Mouse (Mus musculus) frontal cortex, postnatal 36 days (tissue): ENCODE measurements around the gene Nup43.
"Not testable (repeated sequence)": the region's sequence is repeated elsewhere in the genome, so short reads cannot be mapped to it uniquely, and the experiment has no call there.

Experiments
- DNase-seq, 2 experiments: peaks; one replicate each; pipeline ENCODE4 v3.0.0; 2022; ENCODE audit warnings: low spot score in 2 of 2

Gene Nup43

GRCm38 (mm10) chr10:7667342-7667802, at the start of gene Nup43:
TSS of gene Nup43 (plus strand) at chr10:7667503.
- peak; percentile 91 to 92 for DNase-seq

- not testable (repeated sequence) for DNase-seq
These were observed 49.7 kb upstream of the Nup43 start for GRCm38 (mm10) chr10:7617556-7617955.

- DNase-seq: no peak
These were observed 47.5 kb upstream of the Nup43 start for GRCm38 (mm10) chr10:7619821-7620241.

GRCm38 (mm10) chr10:7620723-7621122, 46.6 kb upstream of the Nup43 start:
- no peak for DNase-seq

GRCm38 (mm10) chr10:7622378-7622777, 44.9 kb upstream of the Nup43 start:
- no peak for DNase-seq

GRCm38 (mm10) chr10:7623861-7624518, 43.3 kb upstream of the Nup43 start:
- no peak for DNase-seq

- DNase-seq: no peak
These were observed 38.2 kb upstream of the Nup43 start for GRCm38 (mm10) chr10:7629092-7629491.

- DNase-seq: no peak
These were observed 37.0 kb upstream of the Nup43 start for GRCm38 (mm10) chr10:7630286-7630685.

- no peak for DNase-seq
These were observed 36.2 kb upstream of the Nup43 start for GRCm38 (mm10) chr10:7630951-7631720.

GRCm38 (mm10) chr10:7640366-7640765, 26.9 kb upstream of the Nup43 start:
- DNase-seq: no peak

- no peak for DNase-seq
These were observed 21.4 kb upstream of the Nup43 start for GRCm38 (mm10) chr10:7645911-7646310.

- no peak for DNase-seq
These were observed 18.2 kb upstream of the Nup43 start for GRCm38 (mm10) chr10:7649059-7649458.

GRCm38 (mm10) chr10:7651057-7651456, 16.2 kb upstream of the Nup43 start:
- no peak for DNase-seq

GRCm38 (mm10) chr10:7662471-7663141, 4.7 kb upstream of the Nup43 start:
- DNase-seq: no peak

GRCm38 (mm10) chr10:7663159-7664026, 3.9 kb upstream of the Nup43 start:
- DNase-seq: peak; percentile 93 to 95

GRCm38 (mm10) chr10:7664027-7664526, 3.2 kb upstream of the Nup43 start:
- DNase-seq: no peak

- no peak for DNase-seq
These were observed 2.4 kb upstream of the Nup43 start for GRCm38 (mm10) chr10:7664889-7665288.

- no peak for DNase-seq
These were observed 6.4 kb downstream of the Nup43 start for GRCm38 (mm10) chr10:7673673-7674072.

- DNase-seq: peak; percentile 86 to 90
These were observed 13.5 kb downstream of the Nup43 start, which contains the start of the genes Pcmt1 and Lats1 for GRCm38 (mm10) chr10:7680731-7681301. TSS of gene Pcmt1 (minus strand) at chr10:7681136. TSS of gene Lats1 (plus strand) at chr10:7681214.

GRCm38 (mm10) chr10:7681343-7682025, 14.2 kb downstream of the Nup43 start:
- peak; percentile 39 to 40 for DNase-seq
